ENCODE assay signal across 8 mouse cellular contexts in the genomic region with DNA sequence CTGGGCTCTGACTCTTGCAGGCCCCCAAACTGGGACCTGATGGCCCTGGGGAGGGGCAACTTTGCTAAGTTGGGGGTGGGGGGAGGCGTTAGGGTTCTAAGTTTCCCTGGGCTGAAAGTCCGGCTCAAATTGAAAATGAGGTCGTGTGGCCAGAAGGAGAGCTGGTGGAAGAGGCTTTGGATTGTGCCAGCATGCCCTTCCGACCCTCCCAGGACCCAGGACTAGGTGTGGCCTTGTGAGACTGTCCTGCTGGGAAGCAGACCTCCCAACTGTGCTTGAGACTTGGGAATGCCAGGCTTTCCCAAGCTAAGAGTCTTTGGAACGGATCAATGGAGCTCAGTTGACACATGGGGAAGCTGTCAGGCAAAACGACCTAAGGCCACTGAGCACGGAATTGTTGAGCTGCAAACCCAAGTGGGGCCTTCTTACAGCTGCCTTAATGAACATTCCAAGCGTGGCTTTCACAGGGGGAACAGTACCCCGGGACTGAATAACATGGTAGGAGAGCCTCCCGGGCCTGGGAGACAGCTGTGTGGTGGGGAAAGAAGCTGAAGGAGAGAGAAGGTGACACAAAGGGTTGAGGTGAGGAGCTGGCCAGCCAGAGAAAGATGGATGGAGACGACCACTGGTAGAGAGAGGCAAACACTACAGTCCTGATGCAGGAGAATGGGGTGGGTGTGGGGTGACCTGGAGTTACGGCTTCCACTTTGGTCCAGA. TPM values are rescaled to one million over a fixed set of nuclear protein-coding genes. Genes with fewer than 3 reads are reported as not detected.
DNase-seq lines count a peak whose midpoint lies in the region; ATAC-seq and TF ChIP-seq lines count a peak whose summit lies in the region.

No protein-coding gene starts in this region.

- WGBS in heart, embryonic 12.5 days, result 36% methylated on average over 12 of the region's 12 CpGs
- 37% methylated on average over 12 of the region's 12 CpGs for WGBS in forebrain, postnatal 0 days
- WGBS in neural tube, embryonic 11.5 days, result 44% methylated on average over 12 of the region's 12 CpGs

- intact Hi-C loops in heart, postnatal 14 days (cut with DNase I), result no loop called here

- peak overlapping the region; percentile 95 for H3K4me2 ChIP-seq in heart, embryonic 12.5 days
- H3K4me2 ChIP-seq in forebrain, postnatal 0 days (ENCODE audit: low read depth), result peak overlapping the region; percentile 95
- peak overlapping the region; percentile 96 for H3K4me2 ChIP-seq in neural tube, embryonic 11.5 days (ENCODE audit: low read depth)

- no peaks in the 10 kb centered on the region for H3K9me3 ChIP-seq in heart, embryonic 12.5 days (replicated peaks)
- no peaks in the 10 kb centered on the region for H3K9me3 ChIP-seq in forebrain, postnatal 0 days (ENCODE audit: low read length)
- no peaks in the 10 kb centered on the region for H3K9me3 ChIP-seq in neural tube, embryonic 11.5 days (ENCODE audit: control insufficient read depth, low read length)

- peaks cover 57% of the 10 kb centered on the region for H3K4me1 ChIP-seq in heart, embryonic 12.5 days (replicated peaks)
- 0 out of 2 replicates have a peak, but pooled peaks cover 9% of the 10 kb centered on the region for H3K4me1 ChIP-seq in forebrain, postnatal 0 days (ENCODE audit: insufficient read depth)
- H3K4me1 ChIP-seq in neural tube, embryonic 11.5 days (ENCODE audit: control insufficient read depth, insufficient read depth, low read length), result peaks cover 14% of the 10 kb centered on the region

- ATAC-seq in heart, embryonic 12.5 days (ENCODE audit: insufficient number of reproducible peaks, low FRiP score), result no peak
- no peak for ATAC-seq in forebrain, postnatal 0 days
- ATAC-seq in neural tube, embryonic 11.5 days (ENCODE audit: insufficient read depth, low FRiP score, low TSS enrichment), result peak; percentile 13; the same call in 1 of the 2 replicates
- no peak for ATAC-seq in megakaryocyte, adult 5-6 weeks (ENCODE audit: poor library complexity, severe bottlenecking)

- no peaks in the 10 kb centered on the region for H3K27me3 ChIP-seq in heart, embryonic 12.5 days (replicated peaks)
- no peaks in the 10 kb centered on the region for H3K27me3 ChIP-seq in forebrain, postnatal 0 days (ENCODE audit: insufficient read depth, low read length)
- peaks cover 11% of the 10 kb centered on the region for H3K27me3 ChIP-seq in neural tube, embryonic 11.5 days (ENCODE audit: control insufficient read depth, insufficient read depth, low read length)

- H3K27ac ChIP-seq in heart, embryonic 12.5 days (ENCODE audit: poor library complexity, severe bottlenecking), result peak overlapping the region; percentile 46
- no peak overlapping the region for H3K27ac ChIP-seq in forebrain, postnatal 0 days (ENCODE audit: low read depth, low read length)
- H3K27ac ChIP-seq in neural tube, embryonic 11.5 days (ENCODE audit: low read depth, low read length), result no peak overlapping the region

- TF ChIP-seq CTCF in forebrain, postnatal 0 days (IDR thresholded peaks at IDR 0.05; ENCODE audit: low read depth), result no peak

- DNase-seq in heart, postnatal 14 days, result no peak
- no peak for DNase-seq in forebrain, postnatal 0 days
- peak; percentile 59 for DNase-seq in kidney, postnatal 14 days
- no peak for DNase-seq in neural tube, embryonic 11.5 days (ENCODE audit: low spot score)
- DNase-seq in gastrocnemius, postnatal 4 days (ENCODE audit: low spot score in 2 of 2), result no peak
- DNase-seq in cerebellum, postnatal 36 days, result no peak

- H3K36me3 ChIP-seq in heart, embryonic 12.5 days, result peaks cover 21% of the 10 kb centered on the region
- H3K36me3 ChIP-seq in forebrain, postnatal 0 days (ENCODE audit: insufficient read depth), result peaks cover 22% of the 10 kb centered on the region
- peaks cover 6% of the 10 kb centered on the region; the same call in 1 of the 2 replicates for H3K36me3 ChIP-seq in neural tube, embryonic 11.5 days (ENCODE audit: control insufficient read depth, insufficient read depth, low read length)

- H3K4me3 ChIP-seq in heart, embryonic 12.5 days, result peak overlapping the region; percentile 46; the same call in 1 of the 2 replicates
- H3K4me3 ChIP-seq in forebrain, postnatal 0 days (ENCODE audit: low read depth, low read length), result peak overlapping the region; percentile 39; the same call in 1 of the 2 replicates
- peak overlapping the region; percentile 41; the same call in 1 of the 2 replicates for H3K4me3 ChIP-seq in neural tube, embryonic 11.5 days (ENCODE audit: low read depth, low read length)

- H3K9ac ChIP-seq in heart, embryonic 12.5 days, result peak overlapping the region; percentile 74; the same call in 1 of the 2 replicates
- H3K9ac ChIP-seq in forebrain, postnatal 0 days, result no peak overlapping the region
- H3K9ac ChIP-seq in neural tube, embryonic 11.5 days (ENCODE audit: low read length), result no peak overlapping the region; the same call in 1 of the 2 replicates

RNA-seq across cellular contexts. Expression of a gene that starts 11.7 kb away (rescaled TPM):
- polyA plus RNA-seq in heart, embryonic 12.5 days (2016; fragmentation: Nextera tagmentation; extraction: Ambion mirVana), result 1.9 and 2.6 TPM in 2 replicates
- total RNA-seq in heart, postnatal 14 days (2021), result 1 to 10 TPM; 6.2 to 6.9 TPM
- 2.5 and 3.0 TPM in 2 replicates for total RNA-seq in forebrain, postnatal 0 days (2014; rRNA removed)
- 0.74 and 1.1 TPM in 2 replicates for polyA plus RNA-seq in forebrain, postnatal 0 days (2015; fragmentation: Nextera tagmentation; extraction: Ambion mirVana)
- polyA plus RNA-seq in neural tube, embryonic 11.5 days (2014; fragmentation: Nextera tagmentation; extraction: Ambion mirVana), result 1.2 and 2.9 TPM in 2 replicates
- total RNA-seq in megakaryocyte, adult 5-6 weeks (2015), result 1.7 and 5.4 TPM in 2 replicates
- 1.4 and 2.7 TPM in 2 replicates for total RNA-seq in megakaryocyte, adult 5-6 weeks (2017)
- 1 to 10 TPM; 3.8 to 4.0 TPM for total RNA-seq in gastrocnemius, postnatal 4 days (2021)

RNA-seq across cellular contexts. Expression of a gene that starts 29.9 kb away (rescaled TPM):
- 12.1 and 14.4 TPM in 2 replicates for polyA plus RNA-seq in heart, embryonic 12.5 days (2016; fragmentation: Nextera tagmentation; extraction: Ambion mirVana)
- total RNA-seq in heart, postnatal 14 days (2021), result 10 to 100 TPM; 10.4 to 10.6 TPM
- 19.5 and 31.1 TPM in 2 replicates for total RNA-seq in forebrain, postnatal 0 days (2014; rRNA removed)
- polyA plus RNA-seq in forebrain, postnatal 0 days (2015; fragmentation: Nextera tagmentation; extraction: Ambion mirVana), result 10.7 and 15.2 TPM in 2 replicates
- 21.9 and 22.9 TPM in 2 replicates for polyA plus RNA-seq in neural tube, embryonic 11.5 days (2014; fragmentation: Nextera tagmentation; extraction: Ambion mirVana)
- total RNA-seq in megakaryocyte, adult 5-6 weeks (2015), result 1.3 and 2.7 TPM in 2 replicates
- total RNA-seq in megakaryocyte, adult 5-6 weeks (2017), result 1.4 TPM in 2 replicates
- total RNA-seq in gastrocnemius, postnatal 4 days (2021), result 10 to 100 TPM; 11.5 to 15.7 TPM

RNA-seq across cellular contexts. Expression of a gene that starts 45.2 kb away (rescaled TPM):
- polyA plus RNA-seq in heart, embryonic 12.5 days (2016; fragmentation: Nextera tagmentation; extraction: Ambion mirVana), result 77.2 and 82.3 TPM in 2 replicates
- total RNA-seq in heart, postnatal 14 days (2021), result 10 to 100 TPM; 52.8 to 55.6 TPM
- 32.0 and 41.9 TPM in 2 replicates for total RNA-seq in forebrain, postnatal 0 days (2014; rRNA removed)
- polyA plus RNA-seq in forebrain, postnatal 0 days (2015; fragmentation: Nextera tagmentation; extraction: Ambion mirVana), result 22.9 and 30.3 TPM in 2 replicates
- 51.2 and 52.9 TPM in 2 replicates for polyA plus RNA-seq in neural tube, embryonic 11.5 days (2014; fragmentation: Nextera tagmentation; extraction: Ambion mirVana)
- total RNA-seq in megakaryocyte, adult 5-6 weeks (2015), result 31.1 and 33.3 TPM in 2 replicates
- total RNA-seq in megakaryocyte, adult 5-6 weeks (2017), result 10.4 and 12.2 TPM in 2 replicates
- 10 to 100 TPM; 72.4 to 77.4 TPM for total RNA-seq in gastrocnemius, postnatal 4 days (2021)
